Mouse (Mus musculus) left cerebral cortex, postnatal 10 days (tissue): ENCODE results near the gene Aldh3b3. TPM values are rescaled to one million over a fixed set of nuclear protein-coding genes. Genes with fewer than 3 reads are reported as not detected.
"Not testable (repeated sequence)": the region's sequence is repeated elsewhere in the genome, so short reads cannot be mapped to it uniquely, and the experiment has no call there.

ENCODE experiments used
- DNase-seq, 2 experiments: peaks; one replicate each; pipeline ENCODE4 v3.0.0; 2021 to 2022; ENCODE audit warnings: low spot score in 2 of 2, mixed read lengths in 1 of 2; ENCODE audit errors: extremely low spot score in 1 of 2
- intact Hi-C: fragments of 180-260 bp; cut with DNase I; formaldehyde crosslinking; loops from one replicate; pipeline ENCODE4 v1.15.1; 2025
- total RNA-seq, 2 experiments: library from RNA; stranded (reverse); gene quantifications; 2 replicates each; pipeline ENCODE4 v1.2.3; 2021

Aldh3b3 gene
- total RNA-seq, 2 experiments from 2014 or later: not detected

GRCm38 (mm10) chr19:3931716-3932115 is 26.7 kb upstream of the Aldh3b3 start:
- no peak for DNase-seq
- intact Hi-C loops: no loop called here

GRCm38 (mm10) chr19:3935032-3935895 is 23.2 kb upstream of the Aldh3b3 start, which contains the start of gene Unc93b1:
Gene Unc93b1 (plus strand): TSS chr19:3935186.
- peak in 1 of 2 experiments; percentile 86 for DNase-seq
- intact Hi-C loops: no loop called here

GRCm38 (mm10) chr19:3935896-3936850 is 22.3 kb upstream of the Aldh3b3 start:
- intact Hi-C loops: no loop called here

GRCm38 (mm10) chr19:3942315-3942714 is 16.1 kb upstream of the Aldh3b3 start:
- DNase-seq: no peak
- intact Hi-C loops: loop anchor here (10.0 kb wide), 1 partner anchor 282 kb away; no protein-coding TSS in a partner anchor

More at GRCm38 (mm10) chr19:3935896-3936850, 22.3 kb upstream of the Aldh3b3 start:
- peak in 1 of 2 experiments; percentile 80 for DNase-seq

- intact Hi-C loops: loop anchor here (10.0 kb wide), 1 partner anchor 282 kb away; no protein-coding TSS in a partner anchor
- no peak for DNase-seq
These were observed 15.3 kb upstream of the Aldh3b3 start for GRCm38 (mm10) chr19:3942986-3943735.

- intact Hi-C loops: loop anchor here (2.0 to 10.0 kb wide), 3 partner anchors 36 to 279 kb away; partner anchors contain the start of gene Ndufv1
- no peak for DNase-seq
These were observed 12.4 kb upstream of the Aldh3b3 start for GRCm38 (mm10) chr19:3945872-3946564.

- intact Hi-C loops: loop anchor here (2.0 to 10.0 kb wide), 3 partner anchors 36 to 278 kb away; partner anchors contain the start of gene Ndufv1
- peak; percentile 56 to 67 for DNase-seq
These were observed 11.7 kb upstream of the Aldh3b3 start for GRCm38 (mm10) chr19:3946715-3947114.

GRCm38 (mm10) chr19:3947813-3948212 is 10.6 kb upstream of the Aldh3b3 start:
- no peak for DNase-seq
- intact Hi-C loops: loop anchor here (2.0 to 10.0 kb wide), 3 partner anchors 34 to 277 kb away; partner anchors contain the start of gene Ndufv1

GRCm38 (mm10) chr19:3948546-3948945 is 9.9 kb upstream of the Aldh3b3 start:
- no peak for DNase-seq
- intact Hi-C loops: loop anchor here (5.0 to 10.0 kb wide), 2 partner anchors 34 to 276 kb away; no protein-coding TSS in a partner anchor

- intact Hi-C loops: no loop called here
- DNase-seq: no peak
These were observed 8.1 kb upstream of the Aldh3b3 start for GRCm38 (mm10) chr19:3950331-3950730.

GRCm38 (mm10) chr19:3951461-3951860 is 7.0 kb upstream of the Aldh3b3 start:
- intact Hi-C loops: no loop called here
- DNase-seq: no peak

GRCm38 (mm10) chr19:3952099-3952498 is 6.3 kb upstream of the Aldh3b3 start:
- intact Hi-C loops: no loop called here
- no peak for DNase-seq

GRCm38 (mm10) chr19:3955033-3955432 is 3.4 kb upstream of the Aldh3b3 start:
- intact Hi-C loops: no loop called here
- DNase-seq: no peak

- intact Hi-C loops: no loop called here
- no peak for DNase-seq
These were observed 2.6 kb upstream of the Aldh3b3 start for GRCm38 (mm10) chr19:3955804-3956203.

- intact Hi-C loops, DNase-seq: not testable (repeated sequence)
These were observed 979 bp upstream of the Aldh3b3 start for GRCm38 (mm10) chr19:3957296-3958036.

- intact Hi-C loops: no loop called here
- no peak for DNase-seq
These were observed 585 bp downstream of the Aldh3b3 start for GRCm38 (mm10) chr19:3959030-3959429.

- intact Hi-C loops: no loop called here
- DNase-seq: no peak
These were observed 1.8 kb downstream of the Aldh3b3 start for GRCm38 (mm10) chr19:3960211-3960610.
